Mouse (Mus musculus) liver, adult 2 months (tissue): ENCODE results near the gene Il11ra1. TPM values are rescaled to one million over a fixed set of nuclear protein-coding genes. Genes with fewer than 3 reads are reported as not detected.
A peak's percentile ranks its signal among the peaks of the same experiment; 100 is the strongest.
"Not testable (repeated sequence)": the region's sequence is repeated elsewhere in the genome, so short reads cannot be mapped to it uniquely, and the experiment has no call there.

Experiments used
- DNase-seq: peaks from one replicate; pipeline ENCODE4 v3.0.0-alpha.2; 2011; ENCODE audit warnings: low read depth, low spot score; ENCODE audit errors: extremely low read depth
- H3K27ac ChIP-seq: fragments of 200-500 bp; replicated peaks from 2 replicates; pipeline ENCODE4 v1.5.1; 2012; ENCODE audit warnings: low read depth, mild to moderate bottlenecking, control low read depth, inconsistent platforms, low read length; ENCODE audit not compliant: insufficient read depth
- H3K27me3 ChIP-seq: fragments of 200-500 bp; 2 replicates; pipeline ENCODE4 v1.6.1; 2012; ENCODE audit warnings: mild to moderate bottlenecking, moderate library complexity, low read length, inconsistent platforms; ENCODE audit not compliant: control insufficient read depth, insufficient read depth
- H3K36me3 ChIP-seq: fragments of 200-500 bp; 2 replicates; pipeline ENCODE4 v1.6.1; 2012; ENCODE audit warnings: low read length, inconsistent platforms; ENCODE audit not compliant: control insufficient read depth, insufficient read depth
- H3K4me1 ChIP-seq: fragments of 200-500 bp; 2 replicates; pipeline ENCODE4 v1.6.1; 2011; ENCODE audit warnings: low read length; ENCODE audit not compliant: control insufficient read depth, insufficient read depth
- H3K4me3 ChIP-seq: fragments of 200-500 bp; 2 replicates; pipeline ENCODE4 v1.5.1; 2011; ENCODE audit warnings: low read depth, mild to moderate bottlenecking, control low read depth, low read length, moderate library complexity; ENCODE audit not compliant: insufficient read depth
- H3K79me2 ChIP-seq: fragments of 200-500 bp; 2 replicates; pipeline ENCODE4 v1.6.1; 2012; ENCODE audit warnings: inconsistent platforms, mild to moderate bottlenecking, low read length, moderate library complexity; ENCODE audit not compliant: control insufficient read depth, insufficient read depth
- H3K9ac ChIP-seq: fragments of 200-500 bp; 2 replicates; pipeline ENCODE4 v1.6.1; 2012; ENCODE audit warnings: low read depth, mild to moderate bottlenecking, control low read depth, inconsistent platforms, low read length
- CTCF ChIP-seq: fragments of 200-500 bp; IDR thresholded peaks from 2 replicates; pipeline ENCODE4 v1.5.1; 2011; ENCODE audit warnings: low read depth, low read length, control low read depth
- POLR2A ChIP-seq: fragments of 200-500 bp; IDR thresholded peaks from 2 replicates; pipeline ENCODE4 v1.6.1; 2011; ENCODE audit warnings: low read length, control low read depth; ENCODE audit not compliant: insufficient read depth; ENCODE audit errors: extremely low read depth
- WGBS: fragments of 180-500 bp; shearing (Covaris S2); methylation state at CpG from one replicate; pipeline ENCODE4 v1.1.7; 2018; 5-methylcytosine and 5-hydroxymethylcytosine counted together
- polyA plus RNA-seq: library from polyadenylated mRNA; depleted of rRNA; stranded (reverse); fragments of >200 nt; gene quantifications from 2 replicates; pipeline ENCODE4 v1.2.3, GENCODE M21; 2012
- total RNA-seq: library from RNA; depleted of rRNA; stranded (reverse); fragments of >200 nt; gene quantifications from 2 replicates; pipeline ENCODE4 v1.2.3, GENCODE M21; 2014

Gene Il11ra1
- total and polyA plus RNA-seq, 2 experiments: 38.6 to 155 TPM

- not testable (repeated sequence) for H3K79me2 ChIP-seq, H3K4me3 ChIP-seq, H3K27me3 ChIP-seq, DNase-seq, H3K36me3 ChIP-seq, H3K4me1 ChIP-seq, H3K27ac ChIP-seq, H3K9ac ChIP-seq
- 6% methylated on average over 15 of the region's 15 CpGs for WGBS
These were observed 3.3 kb upstream of the Il11ra1 start for GRCm38 (mm10) chr4:41696452-41696851.

GRCm38 (mm10) chr4:41696930-41697841 lies 2.6 kb upstream of the Il11ra1 start, which contains the start of gene Cntfr:
Gene Cntfr (minus strand): TSS chr4:41697089.
- not testable (repeated sequence) for H3K4me1 ChIP-seq, H3K9ac ChIP-seq, H3K27me3 ChIP-seq, H3K36me3 ChIP-seq, DNase-seq, H3K27ac ChIP-seq, H3K79me2 ChIP-seq
- 13% methylated on average over 36 of the region's 40 CpGs for WGBS
- TF ChIP-seq CTCF: peak; percentile 81
- H3K4me3 ChIP-seq: peak within 1 kb of the TSS; percentile 33; the same call in 1 of the 2 replicates

- DNase-seq, H3K9ac ChIP-seq, H3K36me3 ChIP-seq, H3K27ac ChIP-seq, H3K4me3 ChIP-seq, H3K79me2 ChIP-seq, H3K4me1 ChIP-seq, H3K27me3 ChIP-seq: not testable (repeated sequence)
- 31% methylated on average over 26 of the region's 32 CpGs for WGBS
These were observed 1.3 kb upstream of the Il11ra1 start for GRCm38 (mm10) chr4:41698421-41699016.

- not testable (repeated sequence) for DNase-seq, H3K36me3 ChIP-seq, H3K4me1 ChIP-seq, H3K79me2 ChIP-seq, H3K27me3 ChIP-seq, H3K4me3 ChIP-seq, H3K27ac ChIP-seq, H3K9ac ChIP-seq
- 71% methylated on average over 2 of the region's 8 CpGs for WGBS
These were observed 435 bp downstream of the Il11ra1 start for GRCm38 (mm10) chr4:41700224-41700623.

DNA sequence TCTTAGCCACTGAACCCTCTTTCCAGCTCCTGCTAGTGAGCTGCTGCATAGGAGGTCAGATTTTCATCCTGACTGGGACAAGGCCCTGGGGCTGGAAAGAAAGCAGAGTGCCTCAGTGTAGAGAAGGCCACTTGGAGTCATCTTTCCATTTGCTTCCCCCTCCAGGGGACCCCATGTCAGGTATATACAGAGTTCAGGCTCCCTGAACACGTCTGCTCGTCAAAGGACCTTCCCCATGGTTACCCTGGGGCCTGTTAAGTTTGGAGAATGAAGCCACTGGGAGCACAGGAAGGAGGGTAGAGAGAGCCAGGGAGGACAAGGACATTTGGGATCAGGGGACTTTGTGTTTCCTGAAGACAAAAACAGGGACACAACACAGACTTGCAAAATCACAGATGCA lies 2.4 kb downstream of the Il11ra1 start:
- H3K27me3 ChIP-seq, H3K27ac ChIP-seq, H3K4me1 ChIP-seq, DNase-seq, H3K4me3 ChIP-seq, H3K9ac ChIP-seq, H3K36me3 ChIP-seq, H3K79me2 ChIP-seq: not testable (repeated sequence)
- WGBS: 79% methylated on average over 2 of the region's 2 CpGs

GRCm38 (mm10) chr4:41704651-41705050 lies 4.9 kb downstream of the Il11ra1 start:
- 17% methylated on average over 5 of the region's 5 CpGs for WGBS
- H3K9ac ChIP-seq: no peak overlapping the region
- no peaks in the 10 kb centered on the region for H3K79me2 ChIP-seq
- no peaks in the 10 kb centered on the region for H3K4me1 ChIP-seq
- no peaks in the 10 kb centered on the region for H3K27me3 ChIP-seq
- H3K4me3 ChIP-seq: no peak overlapping the region
- TF ChIP-seq POLR2A (no peak), CTCF (no peak)
- H3K27ac ChIP-seq: no peak overlapping the region
- no peaks in the 10 kb centered on the region for H3K36me3 ChIP-seq
- DNase-seq: no peak
